Mouse (Mus musculus): ENCODE measurements at regions not wholly inside any gene's neighbourhood (a gene's known extent, or its start where the extent isn't known, plus 50 kb on each side); places are given as distances from the start of the nearest gene placed in this dataset.

DNA sequence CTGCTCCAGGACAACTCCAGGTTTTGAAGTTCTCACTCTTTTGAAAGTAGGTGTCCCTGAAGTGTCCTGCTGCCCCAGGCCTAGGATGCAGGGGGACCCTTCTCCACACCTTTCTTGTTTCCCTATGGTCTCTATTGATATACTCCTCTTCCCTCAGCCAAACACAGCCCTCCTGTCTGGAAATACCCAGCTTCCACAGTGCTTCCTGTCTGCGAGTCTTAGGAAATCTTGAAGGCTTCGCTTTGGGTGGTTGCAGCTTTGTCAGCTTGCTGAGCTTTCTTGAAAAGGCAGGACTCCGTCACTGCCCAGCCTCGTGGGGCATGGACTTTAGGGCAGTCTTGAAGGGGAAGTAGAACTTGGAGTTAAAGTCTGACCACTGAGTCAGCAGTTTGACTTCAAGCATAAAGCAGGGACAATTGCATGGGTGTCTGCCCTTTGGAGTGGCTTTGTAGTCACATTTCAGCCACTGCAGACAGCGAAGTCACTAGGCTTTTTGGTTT lies 51.1 kb upstream of the Lrrc52 start:
- ATAC-seq (replicated peaks; ENCODE audit: poor library complexity): peak; percentile 31; the same call in 1 of the 2 replicates

GRCm38 (mm10) chr1:167523881-167524280 lies 57.3 kb upstream of the Lrrc52 start:
- no peak for ATAC-seq (replicated peaks; ENCODE audit: poor library complexity)

DNA sequence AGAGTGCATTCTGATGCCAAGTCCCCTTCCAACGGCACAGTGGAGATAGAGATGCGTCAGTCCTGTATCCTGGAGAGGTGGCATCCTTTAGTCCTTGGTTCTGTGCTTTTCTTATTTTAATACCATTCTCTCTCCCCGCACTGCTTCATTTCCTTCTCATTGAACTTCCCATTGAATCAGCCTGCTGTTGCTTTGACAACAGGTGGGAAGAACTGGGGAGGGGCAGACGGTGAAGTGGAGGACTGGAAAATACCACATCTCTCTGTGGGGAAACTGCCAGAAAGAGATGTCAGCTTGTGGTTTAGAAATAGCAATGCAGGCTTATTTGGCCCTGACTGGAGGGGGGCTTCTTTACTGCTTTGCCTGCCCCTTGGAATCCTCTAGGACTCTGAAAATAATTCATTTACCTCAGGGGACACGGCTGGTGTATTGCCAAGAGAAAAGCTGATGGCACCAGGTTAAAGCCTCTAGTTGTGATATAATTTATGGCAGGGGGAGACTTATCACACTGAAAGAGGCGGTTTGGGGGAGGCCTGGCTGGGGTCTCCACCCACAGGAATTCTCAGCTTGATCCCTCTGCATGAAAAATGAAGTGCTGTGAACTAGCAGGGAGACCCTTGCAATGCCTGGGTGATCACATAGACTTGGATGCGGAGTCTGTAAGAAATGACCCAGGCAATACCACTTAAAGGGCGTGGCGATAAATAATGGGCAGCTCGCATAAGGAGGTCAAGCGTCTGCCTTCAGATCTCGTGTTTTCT lies 65.4 kb upstream of the Rxrg start:
- no peak for ATAC-seq (replicated peaks; ENCODE audit: poor library complexity)

DNA sequence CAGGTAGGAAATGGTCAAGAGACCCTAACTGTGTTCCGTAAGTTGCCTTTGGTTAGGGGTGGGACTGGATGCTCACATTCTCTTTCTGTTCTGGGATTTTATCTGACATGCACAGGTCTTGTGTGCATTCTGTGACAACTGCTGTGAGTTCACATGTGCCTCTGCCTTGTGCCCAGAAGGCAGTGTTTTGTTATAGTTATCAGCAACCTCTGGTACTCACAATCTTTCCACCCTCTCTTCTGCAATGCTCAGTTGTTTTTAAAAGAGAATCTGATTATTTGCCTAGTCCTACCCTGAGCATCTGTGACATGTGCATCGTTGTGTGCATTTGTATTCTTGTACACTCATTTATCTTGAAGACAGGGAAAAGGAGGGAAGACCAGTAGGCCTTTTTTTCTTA lies 52.2 kb upstream of the Rxrg start:
- ATAC-seq (replicated peaks; ENCODE audit: poor library complexity): peak; percentile 47

DNA sequence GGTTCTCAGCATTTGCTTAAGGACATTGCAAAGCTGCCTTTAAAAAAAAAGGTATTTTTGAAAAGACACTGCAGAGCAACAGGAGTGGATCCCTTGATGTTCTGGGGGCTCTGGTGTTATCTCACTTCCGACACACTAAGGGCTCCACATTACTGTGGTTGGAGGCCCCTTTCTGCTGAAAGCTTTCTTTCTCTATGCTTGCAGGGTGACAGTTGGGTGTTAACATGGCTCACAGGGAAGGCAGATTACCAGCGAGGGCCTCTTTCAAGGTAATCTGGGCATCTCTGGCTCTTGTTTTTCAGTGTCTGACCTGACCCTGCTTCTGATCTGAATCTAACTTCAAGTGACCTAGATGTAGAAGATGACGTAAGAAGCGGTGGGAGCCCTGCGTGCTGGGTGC lies 50.9 kb upstream of the Rxrg start:
- peak; percentile 59 for ATAC-seq (replicated peaks; ENCODE audit: poor library complexity)

Data from megakaryocyte progenitor cell, adult 5-6 weeks (primary cell).